In genomic region chr10:86183148-86183885, GRCm38 (mm10) we compare ENCODE assay signal across 13 mouse cellular contexts.
DNase-seq lines count a peak whose midpoint lies in the region; ATAC-seq lines count a peak whose summit lies in the region.
"Had no signal": no experiment of that assay in that cellular context is flagged by ENCODE, and none has a peak within 500 bp of the region (broad histone marks: within the 10 kb centered on the region; RNA-seq: fewer than 3 reads in every experiment).

No protein-coding gene starts in this region.

- ATAC-seq in heart, embryonic 15.5 days (replicated peaks; ENCODE audit: insufficient number of reproducible peaks, insufficient read depth, low FRiP score, low read depth): no peak
- ATAC-seq in embryonic facial prominence, embryonic 13.5 days (ENCODE audit: insufficient number of reproducible peaks, insufficient read depth, low FRiP score, low TSS enrichment, low read depth): no peak
- ATAC-seq in limb, embryonic 12.5 days (ENCODE audit: insufficient number of reproducible peaks, insufficient read depth, low FRiP score, low TSS enrichment, low read depth): no peak
- ATAC-seq: intestine, embryonic 15.5 days had no signal

- DNase-seq in heart, embryonic 10.5 days (ENCODE audit: low spot score): no peak
- peak; percentile 28 for DNase-seq in kidney, adult 18-20 months
- no peak for DNase-seq in layer of hippocampus, postnatal 36 days
- DNase-seq in left cerebral cortex, adult 9 months (ENCODE audit: low spot score in 2 of 2): no peak
- no peak for DNase-seq in cerebellum, postnatal 14 days
- DNase-seq: cerebellum, adult 11 months; lung, postnatal 14 days; thymus, adult 2 months had no signal

- H3K9ac ChIP-seq in heart, embryonic 15.5 days: no peak overlapping the region
- H3K9ac ChIP-seq in embryonic facial prominence, embryonic 13.5 days: no peak overlapping the region
- no peak overlapping the region for H3K9ac ChIP-seq in limb, embryonic 12.5 days (replicated peaks)
- H3K9ac ChIP-seq: intestine, embryonic 15.5 days had no signal

- H3K9me3 ChIP-seq in heart, embryonic 15.5 days (replicated peaks): no peaks in the 10 kb centered on the region
- H3K9me3 ChIP-seq in heart, embryonic 10.5 days: no peaks in the 10 kb centered on the region
- H3K9me3 ChIP-seq in embryonic facial prominence, embryonic 13.5 days: no peaks in the 10 kb centered on the region
- no peaks in the 10 kb centered on the region for H3K9me3 ChIP-seq in limb, embryonic 12.5 days
- H3K9me3 ChIP-seq: intestine, embryonic 15.5 days had no signal

- no peaks in the 10 kb centered on the region for H3K27me3 ChIP-seq in heart, embryonic 15.5 days
- no peaks in the 10 kb centered on the region for H3K27me3 ChIP-seq in heart, embryonic 10.5 days (ENCODE audit: insufficient read depth, poor library complexity, severe bottlenecking)
- no peaks in the 10 kb centered on the region for H3K27me3 ChIP-seq in embryonic facial prominence, embryonic 13.5 days
- H3K27me3 ChIP-seq in limb, embryonic 12.5 days: no peaks in the 10 kb centered on the region
- H3K27me3 ChIP-seq: intestine, embryonic 15.5 days had no signal

- H3K4me1 ChIP-seq in heart, embryonic 15.5 days (replicated peaks): no peaks in the 10 kb centered on the region
- peaks cover 11% of the 10 kb centered on the region for H3K4me1 ChIP-seq in heart, embryonic 10.5 days
- peaks cover 23% of the 10 kb centered on the region; the same call in 1 of the 2 replicates for H3K4me1 ChIP-seq in embryonic facial prominence, embryonic 13.5 days
- H3K4me1 ChIP-seq in limb, embryonic 12.5 days (replicated peaks): peaks cover 21% of the 10 kb centered on the region
- H3K4me1 ChIP-seq: intestine, embryonic 15.5 days had no signal

- no peak overlapping the region for H3K4me2 ChIP-seq in heart, embryonic 15.5 days
- H3K4me2 ChIP-seq in embryonic facial prominence, embryonic 13.5 days: no peak overlapping the region
- H3K4me2 ChIP-seq in limb, embryonic 12.5 days: no peak overlapping the region
- H3K4me2 ChIP-seq: intestine, embryonic 15.5 days had no signal

- WGBS in heart, embryonic 15.5 days: 56% methylated on average over 8 of the region's 8 CpGs
- 68% methylated on average over 8 of the region's 8 CpGs for WGBS in heart, embryonic 10.5 days
- 42% methylated on average over 8 of the region's 8 CpGs for WGBS in embryonic facial prominence, embryonic 13.5 days
- WGBS in limb, embryonic 12.5 days: 33% methylated on average over 8 of the region's 8 CpGs

- H3K36me3 ChIP-seq in heart, embryonic 15.5 days: no peaks in the 10 kb centered on the region
- H3K36me3 ChIP-seq in heart, embryonic 10.5 days: no peaks in the 10 kb centered on the region
- no peaks in the 10 kb centered on the region for H3K36me3 ChIP-seq in embryonic facial prominence, embryonic 13.5 days
- H3K36me3 ChIP-seq in limb, embryonic 12.5 days: no peaks in the 10 kb centered on the region
- H3K36me3 ChIP-seq: intestine, embryonic 15.5 days had no signal

- H3K27ac ChIP-seq in heart, embryonic 15.5 days: 0 out of 2 replicates have a peak overlapping the region, but pooled peaks have one; percentile 16
- H3K27ac ChIP-seq in heart, embryonic 10.5 days: no peak overlapping the region
- peak overlapping the region; percentile 68 for H3K27ac ChIP-seq in embryonic facial prominence, embryonic 13.5 days
- peak overlapping the region; percentile 47 for H3K27ac ChIP-seq in limb, embryonic 12.5 days
- H3K27ac ChIP-seq: intestine, embryonic 15.5 days; left cerebral cortex, adult 2 months had no signal

- no peak overlapping the region for H3K4me3 ChIP-seq in heart, embryonic 15.5 days
- H3K4me3 ChIP-seq in heart, embryonic 10.5 days: no peak overlapping the region
- H3K4me3 ChIP-seq in embryonic facial prominence, embryonic 13.5 days: no peak overlapping the region
- no peak overlapping the region for H3K4me3 ChIP-seq in limb, embryonic 12.5 days (replicated peaks)
- H3K4me3 ChIP-seq: intestine, embryonic 15.5 days; left cerebral cortex, adult 2 months had no signal
